Mouse (Mus musculus) spleen, postnatal 10 days (tissue): ENCODE measurements around the gene Dtnbp1.

ENCODE experiments used
- DNase-seq, 2 experiments: peaks; one replicate each; pipeline ENCODE4 v3.0.0; 2021 to 2022; ENCODE audit warnings: low spot score in 2 of 2

Dtnbp1 gene

GRCm38 (mm10) chr13:45001228-45001910 is 578 bp downstream of the Dtnbp1 start:
- DNase-seq, result peak; percentile 69 to 71

DNA sequence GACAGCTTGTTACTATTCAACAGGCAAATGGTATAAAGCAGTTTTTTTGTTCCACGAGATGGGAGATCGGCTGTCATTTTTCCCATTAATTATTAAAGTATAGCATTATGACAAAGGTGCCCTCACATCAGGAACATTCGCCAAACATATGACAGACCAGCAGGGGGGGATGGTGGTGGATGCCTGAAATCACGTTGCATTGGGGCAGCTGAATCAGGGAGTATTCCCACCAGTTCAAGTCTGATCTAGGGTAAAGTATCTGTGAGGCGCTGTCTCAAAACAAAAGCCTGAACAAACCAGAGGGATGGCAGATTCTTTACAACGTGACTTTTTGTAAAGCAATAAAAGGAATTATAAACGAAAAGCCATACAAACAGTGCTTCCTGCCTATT is 1.1 kb downstream of the Dtnbp1 start:
- peak in 1 of 2 experiments; percentile 65 for DNase-seq

DNA sequence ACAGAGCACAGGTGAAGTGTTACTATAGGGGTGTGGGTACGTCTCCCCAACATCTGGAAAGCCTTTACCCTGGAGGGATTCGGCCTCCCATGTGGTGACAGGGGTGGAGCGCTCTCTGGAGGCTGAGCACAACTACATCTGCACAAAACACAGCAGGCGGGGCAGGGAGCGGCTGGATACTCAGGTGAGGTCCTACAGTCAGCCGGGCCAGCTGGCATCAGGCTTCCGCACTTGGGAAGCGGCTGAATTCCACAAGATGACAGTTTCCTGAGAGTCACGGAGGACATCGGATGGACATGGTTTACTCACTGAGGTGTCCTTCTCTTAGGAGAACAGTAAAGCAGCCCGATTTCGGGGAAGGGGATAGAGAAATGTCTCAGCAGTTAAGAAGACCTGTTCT is 2.7 kb downstream of the Dtnbp1 start:
- no peak for DNase-seq

- no peak for DNase-seq
These were observed 5.6 kb downstream of the Dtnbp1 start for GRCm38 (mm10) chr13:44996339-44996738.

GRCm38 (mm10) chr13:44992550-44993205 is 9.3 kb downstream of the Dtnbp1 start:
- no peak for DNase-seq

DNA sequence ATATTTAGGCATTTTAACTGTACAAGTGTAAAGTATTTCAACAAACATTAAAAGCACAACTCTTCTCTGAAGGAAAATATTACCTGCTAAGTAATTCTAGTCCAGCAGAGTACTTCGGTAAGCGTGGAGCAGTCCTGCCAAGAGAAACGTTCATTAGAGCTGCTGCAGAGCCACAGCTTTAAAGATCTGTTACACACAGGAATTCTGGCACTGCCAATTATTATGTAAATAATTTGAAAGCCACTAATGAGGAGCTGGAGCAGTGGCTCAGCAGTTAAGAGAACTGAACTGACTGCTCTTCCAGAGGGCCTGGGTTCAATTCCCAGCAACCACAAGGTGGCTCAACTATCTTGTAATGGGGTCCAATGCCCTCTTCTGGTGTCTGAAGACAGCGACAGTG is 10.0 kb downstream of the Dtnbp1 start:
- DNase-seq, result no peak

DNA sequence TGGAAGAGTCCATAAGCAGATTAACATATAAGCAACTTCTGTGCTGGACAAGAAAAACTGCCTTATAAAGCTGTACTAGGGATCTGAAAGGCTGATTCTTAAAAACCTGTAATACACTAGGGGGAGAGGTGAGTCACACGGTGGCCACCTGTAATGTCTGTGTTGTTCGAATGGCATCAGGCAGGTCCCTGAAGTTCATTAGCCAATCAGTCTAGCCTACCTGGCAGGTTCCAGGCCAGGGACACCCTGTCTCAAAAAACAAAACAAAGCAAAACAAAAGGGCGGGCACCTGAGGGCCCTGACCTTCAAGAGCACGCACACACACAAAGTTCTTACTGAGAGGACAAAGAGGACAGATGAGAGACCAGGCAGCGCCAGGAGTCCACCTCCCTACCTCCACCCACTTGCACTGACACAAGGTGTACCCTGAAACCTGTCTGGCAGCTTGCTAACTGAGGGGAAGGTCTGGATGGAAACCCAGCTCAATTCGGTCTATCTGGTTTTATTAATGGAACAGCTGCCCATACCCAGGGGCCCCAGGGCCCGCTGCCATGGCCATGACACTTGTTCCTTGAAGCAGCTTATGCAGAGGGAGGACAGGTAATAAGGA is 11.8 kb downstream of the Dtnbp1 start:
- no peak for DNase-seq

- no peak for DNase-seq
These were observed 15.6 kb downstream of the Dtnbp1 start for GRCm38 (mm10) chr13:44986352-44986751.

GRCm38 (mm10) chr13:44985321-44985720 is 16.6 kb downstream of the Dtnbp1 start:
- DNase-seq, result no peak

GRCm38 (mm10) chr13:44983635-44984401 is 18.1 kb downstream of the Dtnbp1 start:
- no peak for DNase-seq

DNA sequence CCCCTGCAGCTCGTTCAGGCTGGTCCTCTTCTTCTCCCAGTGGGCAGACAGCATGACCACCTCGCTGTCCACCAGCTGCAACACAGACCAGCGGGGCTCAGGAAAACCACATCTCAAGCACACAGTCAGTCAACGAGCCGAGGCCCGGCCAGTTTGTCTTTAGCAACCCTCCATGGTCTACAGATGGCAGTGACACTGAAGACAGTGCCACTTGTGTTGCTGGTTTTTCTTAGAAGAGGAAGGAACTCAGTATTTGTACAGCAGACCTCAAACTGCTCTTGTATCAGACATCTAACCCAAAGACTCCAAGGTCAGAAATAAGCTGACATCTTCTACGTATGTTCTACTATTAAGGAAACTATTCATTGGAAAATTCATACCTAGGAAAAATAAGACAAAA is 19.1 kb downstream of the Dtnbp1 start:
- no peak for DNase-seq

- DNase-seq, result no peak
These were observed 22.5 kb downstream of the Dtnbp1 start for GRCm38 (mm10) chr13:44979433-44979832.

DNA sequence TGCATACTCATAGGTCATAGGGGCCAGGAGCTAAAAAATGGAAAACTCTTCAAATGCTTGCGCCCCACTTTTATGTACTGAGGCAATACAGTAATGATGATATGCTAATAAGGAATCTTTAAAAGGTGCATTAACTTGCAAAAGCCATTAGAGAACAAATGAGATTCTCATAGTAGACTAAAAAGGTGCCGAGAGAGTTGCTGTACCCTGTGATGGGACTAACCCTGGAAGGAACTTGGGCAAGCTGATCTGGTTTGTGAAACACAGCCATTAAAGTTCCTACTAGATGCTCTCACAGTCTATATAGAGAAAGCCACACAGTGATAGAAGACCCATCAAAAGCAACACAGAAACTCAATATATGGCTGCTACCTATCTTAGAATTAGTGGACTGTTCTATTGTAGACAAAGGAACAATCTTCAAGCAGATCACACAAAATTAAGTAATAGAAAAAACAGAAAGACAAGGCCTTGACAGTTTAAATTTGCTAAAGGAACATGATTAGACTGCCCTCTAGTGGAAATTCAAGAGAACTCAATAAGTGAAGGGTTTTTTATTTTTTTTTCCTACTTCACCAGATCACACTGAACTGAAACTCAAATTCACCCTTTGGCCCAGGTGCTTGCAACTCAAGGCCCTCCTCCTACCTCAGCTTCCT is 24.3 kb downstream of the Dtnbp1 start:
- DNase-seq, result no peak

DNA sequence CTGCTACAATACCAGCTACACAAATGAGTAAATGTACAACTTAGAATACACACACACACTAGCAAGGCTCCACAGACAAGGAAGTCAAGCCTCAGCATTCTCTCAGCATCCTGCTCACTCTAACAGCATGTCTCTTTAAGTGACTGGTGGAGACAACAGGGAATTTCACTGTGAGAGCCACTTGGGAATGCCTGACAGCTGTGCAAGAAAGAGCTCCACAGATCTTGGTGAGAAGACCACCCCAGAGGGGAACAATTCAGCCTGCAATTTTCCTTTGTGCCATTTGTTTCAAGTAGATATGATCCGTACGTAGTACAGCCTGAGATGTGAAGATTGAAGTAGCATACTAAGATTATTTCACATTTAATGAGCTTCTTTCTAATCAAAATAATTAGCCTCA is 24.9 kb downstream of the Dtnbp1 start:
- DNase-seq, result no peak

DNA sequence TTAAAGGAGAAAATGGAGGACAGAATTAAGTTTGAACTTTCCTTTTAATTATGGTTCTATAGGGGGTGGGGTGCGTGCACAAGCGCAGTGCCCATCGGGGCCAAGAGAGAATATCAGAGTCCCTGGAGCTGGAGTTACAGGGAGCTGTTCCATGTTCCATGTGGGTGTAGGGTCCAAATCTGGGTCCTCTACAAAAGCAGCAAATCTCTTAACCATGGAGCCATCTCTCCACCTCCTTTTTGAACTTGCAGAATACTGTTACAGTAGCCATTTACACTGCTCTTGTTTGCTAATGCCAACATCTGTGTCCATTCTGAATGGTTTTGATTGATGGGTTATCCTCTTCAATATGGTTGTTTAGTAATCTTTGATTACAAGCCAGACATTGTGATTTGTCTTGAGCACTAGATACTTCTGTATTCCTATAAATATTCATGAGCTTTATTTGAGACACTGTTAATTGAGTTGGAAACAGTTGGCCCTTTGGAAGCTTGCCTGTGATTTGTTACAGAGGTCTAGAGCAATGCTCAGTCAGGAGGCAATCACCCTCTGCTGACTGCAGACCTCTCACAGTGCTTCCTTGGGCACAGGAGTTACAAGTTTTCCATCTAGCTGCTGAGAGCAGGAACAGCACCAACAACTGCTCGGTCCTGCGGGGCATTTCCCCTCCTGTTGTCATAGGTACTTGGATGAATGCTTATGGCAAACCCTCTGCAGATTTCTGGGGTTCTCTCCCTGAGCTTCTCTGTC is 41.2 kb downstream of the Dtnbp1 start:
- no peak for DNase-seq

- no peak for DNase-seq
These were observed 44.9 kb downstream of the Dtnbp1 start for GRCm38 (mm10) chr13:44957049-44957448.

GRCm38 (mm10) chr13:44955781-44956180 is 46.2 kb downstream of the Dtnbp1 start:
- DNase-seq, result no peak

DNA sequence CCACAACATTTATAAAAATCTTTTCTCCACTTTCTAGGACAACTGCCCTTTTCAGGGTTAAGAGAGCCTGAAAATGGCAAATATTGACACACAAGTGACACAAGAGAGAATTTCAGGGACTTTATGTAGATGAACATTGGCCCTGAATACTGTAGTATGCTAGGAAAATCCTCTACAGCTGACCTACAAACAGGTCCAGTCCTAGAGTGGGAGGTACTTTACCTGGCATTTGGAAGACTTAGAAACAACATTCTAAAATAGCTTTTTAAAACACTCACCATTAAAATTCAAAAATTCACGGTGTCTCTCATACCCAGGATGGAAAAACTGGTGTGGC is 47.7 kb downstream of the Dtnbp1 start:
- no peak for DNase-seq

DNA sequence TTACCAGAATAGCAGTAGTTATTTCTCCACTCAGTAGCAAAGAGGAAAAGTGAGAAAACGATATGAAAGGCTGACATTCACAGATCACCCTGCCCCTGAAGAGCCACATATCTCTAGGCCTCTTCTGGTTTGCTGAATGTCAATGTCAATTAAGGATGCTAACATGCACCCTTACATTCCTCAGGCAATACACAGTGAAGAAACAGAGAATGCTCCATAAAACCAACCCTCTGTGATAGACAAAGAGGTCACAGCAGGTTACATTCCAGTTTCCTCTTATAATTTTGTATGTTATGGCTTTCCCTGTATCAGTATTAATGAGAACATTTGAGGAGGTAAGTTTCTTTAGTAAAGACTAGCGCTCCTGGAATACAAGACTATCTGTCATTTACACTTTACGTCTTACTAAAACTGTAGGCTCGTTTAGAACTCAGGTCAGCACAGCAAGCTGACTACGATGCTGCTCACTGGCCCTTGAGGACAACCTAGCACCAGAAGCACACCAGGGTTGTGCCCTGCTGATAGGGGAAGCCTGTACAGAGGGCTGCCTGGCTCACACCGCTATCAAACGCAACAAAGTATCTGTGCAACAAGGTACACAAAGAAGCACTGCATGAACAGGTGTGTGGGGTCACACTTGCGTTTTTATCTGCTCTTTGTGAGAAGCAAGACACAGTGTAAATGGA is 48.3 kb downstream of the Dtnbp1 start:
- no peak for DNase-seq

DNA sequence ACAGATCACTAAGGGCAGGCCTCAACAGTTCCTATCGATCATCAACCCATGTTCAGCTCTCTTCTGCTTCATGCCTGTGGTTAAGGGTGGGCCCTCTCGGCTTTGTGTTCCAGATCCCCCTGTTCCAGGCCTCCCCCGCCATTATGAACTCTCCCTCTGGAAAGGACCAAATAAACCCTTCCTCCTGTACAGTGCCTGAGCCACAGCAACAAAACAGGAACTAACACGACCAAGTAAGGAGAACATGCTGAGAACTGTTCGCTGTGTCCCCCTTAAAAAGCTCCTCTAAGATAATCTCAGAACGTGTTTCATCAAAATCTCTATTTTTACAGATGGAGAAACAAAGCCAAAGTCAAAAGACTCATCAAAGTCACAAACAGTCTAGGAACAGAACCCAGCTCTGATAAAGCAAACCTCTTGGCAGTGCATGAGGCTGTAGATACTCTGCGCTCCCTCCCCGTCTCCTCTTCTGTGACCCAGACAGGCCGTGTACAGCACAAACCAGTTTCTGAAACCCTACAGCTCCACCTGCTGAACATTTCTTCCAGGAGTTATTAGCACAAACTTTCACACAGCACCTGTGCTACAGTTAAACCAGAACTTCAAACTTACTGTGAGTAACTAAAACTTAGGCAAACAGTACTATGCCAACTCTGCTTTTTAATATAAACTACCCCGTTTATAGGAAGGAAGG is 49.4 kb downstream of the Dtnbp1 start:
- DNase-seq, result no peak
